Mouse (Mus musculus) left cerebral cortex, adult 9 months (tissue): ENCODE measurements around the gene Slc4a4.
"Not testable (repeated sequence)": the region's sequence is repeated elsewhere in the genome, so short reads cannot be mapped to it uniquely, and the experiment has no call there.

Source experiments
- DNase-seq, 2 experiments: peaks; one replicate each; pipeline ENCODE4 v3.0.0; 2022; ENCODE audit warnings: low spot score in 2 of 2

Gene Slc4a4

DNA sequence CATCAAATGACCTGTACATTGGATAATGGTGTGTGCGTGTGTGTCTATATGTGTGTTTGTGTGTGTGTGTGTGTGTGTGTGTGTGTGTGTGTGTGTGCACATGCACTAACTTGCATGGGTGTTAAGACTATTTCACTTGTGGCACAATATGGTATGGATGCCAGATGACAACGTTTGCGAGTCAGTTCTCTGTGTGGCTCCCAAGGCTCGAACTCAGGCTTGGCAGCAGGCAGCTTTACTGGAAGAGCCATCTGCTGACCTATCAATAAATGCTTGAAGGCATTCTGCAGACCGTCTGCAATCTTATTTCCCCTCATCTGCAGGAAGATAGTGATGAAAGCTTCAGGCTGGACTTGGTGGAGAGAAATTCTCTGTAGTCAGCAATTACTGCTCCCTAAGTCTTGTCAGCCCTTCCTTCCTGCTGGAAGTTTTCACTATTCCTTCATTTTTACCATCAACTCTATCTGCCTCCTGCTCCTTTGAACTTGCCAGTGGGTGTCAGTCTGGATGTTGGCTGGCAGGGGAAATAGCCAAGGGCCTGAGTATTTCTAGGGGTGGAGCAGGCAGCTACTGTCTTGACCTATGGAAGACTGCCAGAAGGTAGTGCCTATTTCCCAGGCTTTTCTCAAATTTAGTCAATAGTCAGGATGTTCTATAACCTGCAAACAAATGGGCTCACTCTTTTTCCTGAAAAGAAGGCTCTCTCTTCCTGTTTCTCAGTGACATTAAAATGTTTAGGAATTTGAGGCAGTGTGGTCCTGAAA lies 73.9 kb downstream of the Slc4a4 start:
- no peak for DNase-seq

DNA sequence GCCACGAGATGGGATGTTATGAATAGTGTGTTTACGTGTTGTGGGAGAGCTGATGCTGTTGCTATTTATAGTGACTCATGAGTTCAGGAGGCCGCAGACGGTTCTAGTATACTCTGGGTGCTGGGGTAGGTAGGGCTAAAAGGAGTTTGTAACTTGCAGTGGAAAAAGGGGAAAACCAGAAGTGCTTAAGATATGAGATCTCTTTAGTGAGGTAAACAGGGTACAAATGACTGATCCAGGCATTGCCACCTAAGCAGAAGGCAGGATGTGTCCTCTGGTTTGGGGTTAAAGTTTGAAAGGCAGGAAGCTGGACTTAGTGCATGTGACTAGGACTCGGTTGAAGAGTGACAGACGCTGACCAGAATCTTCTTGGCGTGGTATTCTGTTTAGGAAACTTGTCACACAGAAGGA lies 74.7 kb downstream of the Slc4a4 start:
- DNase-seq, result no peak

DNA sequence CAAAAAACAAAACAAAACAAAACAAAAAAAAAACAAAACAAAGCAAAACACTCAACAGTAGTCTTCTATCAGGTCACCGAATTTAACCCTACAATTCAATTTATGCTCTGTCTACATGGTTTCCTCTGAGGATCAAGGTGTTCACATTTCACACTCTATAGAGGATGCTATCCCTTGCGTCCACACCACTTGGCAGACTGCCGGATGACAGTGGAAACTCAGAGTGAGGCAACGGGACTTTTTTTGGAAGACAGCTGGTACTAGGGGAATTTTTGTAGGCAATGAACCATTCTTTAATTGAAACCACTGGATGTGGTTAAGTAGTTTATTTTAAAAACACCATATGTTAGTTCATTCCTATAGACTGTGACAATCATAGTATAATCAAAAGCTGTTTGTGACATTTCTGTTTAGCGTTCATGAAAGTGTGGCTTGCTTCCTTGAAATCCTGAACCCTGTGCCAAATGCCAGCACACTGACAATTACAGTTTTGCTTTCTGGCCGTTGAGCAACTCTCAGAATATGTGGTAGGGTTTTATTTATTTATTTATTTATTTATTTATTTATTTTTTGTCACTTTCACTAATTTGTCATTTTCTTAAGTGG lies 78.2 kb downstream of the Slc4a4 start:
- DNase-seq, result no peak

DNA sequence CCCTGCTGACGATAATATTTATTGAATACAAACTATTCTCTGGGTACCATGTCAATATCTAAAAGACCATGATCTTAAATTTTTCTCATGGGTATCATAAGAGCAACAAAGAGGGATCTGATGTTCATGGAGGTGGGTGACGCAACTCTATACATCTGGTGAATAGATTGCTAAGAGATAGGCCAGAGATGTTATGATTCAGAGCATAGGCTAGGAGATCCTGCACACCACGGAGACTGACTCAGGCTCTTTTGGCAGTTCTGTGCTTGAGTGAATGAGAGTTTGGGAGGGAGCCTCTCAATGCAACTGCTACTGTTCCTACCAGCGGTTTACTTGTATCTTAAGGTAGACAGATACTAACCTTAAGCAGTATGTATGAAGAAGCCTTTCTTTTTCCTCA lies 79.9 kb downstream of the Slc4a4 start:
- no peak for DNase-seq

DNA sequence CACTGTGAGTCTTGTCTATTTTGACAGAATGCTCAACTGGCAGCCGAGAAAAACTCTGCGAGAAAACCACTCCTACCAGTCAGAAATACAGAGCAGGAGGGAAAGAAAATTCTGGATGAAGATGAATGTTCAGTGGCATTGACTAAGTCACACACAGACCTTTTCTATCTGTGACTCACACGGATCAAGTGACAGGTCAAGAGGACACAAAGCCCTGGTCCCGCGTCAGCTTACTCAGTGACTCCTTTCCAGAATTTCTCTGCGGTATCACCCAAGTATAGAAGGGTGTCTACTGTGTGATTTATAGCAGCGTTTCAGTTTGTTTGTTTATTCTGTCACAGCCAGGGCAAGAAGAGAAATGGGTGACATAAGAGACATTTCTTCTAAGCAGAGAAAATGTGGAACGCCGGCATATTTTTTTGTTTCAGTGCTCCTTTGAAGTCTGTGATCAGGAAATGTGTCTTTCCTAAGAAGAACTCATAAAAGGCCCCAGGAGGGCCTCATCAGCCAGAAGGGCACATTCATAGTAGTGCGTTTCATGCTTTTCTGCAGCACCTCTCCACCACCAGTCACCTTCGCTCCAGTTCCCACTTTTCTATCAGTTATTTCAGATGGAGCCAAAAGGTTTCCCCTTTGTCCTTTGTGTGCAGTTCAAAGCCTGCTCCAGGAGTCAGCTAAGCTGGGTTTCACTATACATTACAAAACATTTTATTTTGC lies 82.5 kb downstream of the Slc4a4 start:
- no peak for DNase-seq

DNA sequence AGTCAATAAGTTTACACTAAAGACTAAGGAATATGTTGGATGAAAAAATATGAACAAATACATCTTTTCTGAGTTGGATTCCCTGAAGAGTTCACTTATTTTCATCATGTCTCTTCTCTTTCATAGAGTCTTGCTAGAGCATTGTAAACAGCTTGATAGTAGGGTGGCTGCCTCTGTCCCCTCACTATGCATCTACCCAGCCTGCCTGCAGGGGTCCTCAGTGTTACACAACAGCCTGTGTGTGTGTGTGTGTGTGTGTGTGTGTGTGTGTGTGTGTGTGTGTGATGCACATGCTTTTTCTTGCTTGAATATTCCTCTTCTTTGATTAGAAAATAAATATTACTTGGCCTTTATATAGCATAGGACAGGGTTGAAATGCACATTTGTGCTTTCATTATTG lies 84.9 kb downstream of the Slc4a4 start:
- DNase-seq, result no peak

DNA sequence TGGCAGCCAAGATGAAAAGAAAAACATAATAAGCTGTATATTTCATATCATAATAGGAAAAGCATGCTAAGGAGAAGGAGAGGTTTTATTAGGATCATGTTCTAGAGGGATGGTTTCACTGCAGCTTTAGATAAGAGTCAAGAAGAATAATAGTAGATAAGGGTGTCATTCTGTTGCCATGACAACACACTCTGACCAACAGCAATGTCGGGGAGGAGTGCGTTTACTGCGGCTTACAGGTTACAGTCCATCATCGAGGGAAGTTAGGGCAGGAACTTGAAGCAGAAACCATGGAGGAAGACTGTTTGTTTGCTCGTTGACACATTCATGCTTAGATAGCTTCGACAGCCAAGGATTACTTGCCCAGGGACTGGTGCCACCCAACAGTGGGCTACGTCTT lies 85.7 kb downstream of the Slc4a4 start:
- DNase-seq, result no peak

DNA sequence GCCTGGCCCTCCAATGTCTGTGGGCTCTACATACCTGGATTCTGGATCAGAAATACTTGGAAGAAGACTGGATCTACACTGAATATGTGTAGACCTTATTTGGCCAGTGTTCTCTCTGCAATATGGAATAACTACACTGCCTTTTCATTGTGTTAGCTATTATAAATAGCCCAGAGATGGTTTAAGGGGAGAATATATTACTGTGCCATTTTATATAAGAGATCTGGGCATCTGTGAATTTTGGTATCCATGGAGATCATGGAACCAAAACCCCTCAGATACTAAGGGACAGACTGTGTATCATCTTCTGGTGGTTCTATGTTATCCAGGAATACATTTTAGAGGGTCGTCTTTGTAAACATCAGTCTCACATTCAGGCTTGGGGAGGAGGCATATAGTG lies 86.5 kb downstream of the Slc4a4 start:
- no peak for DNase-seq

DNA sequence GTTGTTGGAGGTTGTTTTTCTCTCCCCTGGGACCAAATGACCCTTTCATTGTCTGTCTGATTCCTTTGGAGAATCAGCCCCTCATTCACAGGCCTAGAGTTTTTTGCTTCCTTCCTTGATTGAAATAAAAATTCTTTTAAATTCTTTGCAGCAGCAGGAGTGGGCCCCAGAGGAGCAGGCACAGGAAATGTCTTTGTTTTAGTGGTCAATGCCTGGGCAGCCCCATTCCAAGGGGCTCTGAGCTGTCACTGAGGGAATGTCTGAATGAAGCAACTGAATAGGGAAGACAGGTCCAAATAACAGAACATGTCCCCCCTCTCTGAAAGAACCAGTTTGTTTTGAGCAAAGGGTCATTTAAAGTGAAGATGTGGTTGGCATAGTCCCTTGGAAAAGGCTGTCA lies 89.1 kb downstream of the Slc4a4 start:
- DNase-seq, result no peak

DNA sequence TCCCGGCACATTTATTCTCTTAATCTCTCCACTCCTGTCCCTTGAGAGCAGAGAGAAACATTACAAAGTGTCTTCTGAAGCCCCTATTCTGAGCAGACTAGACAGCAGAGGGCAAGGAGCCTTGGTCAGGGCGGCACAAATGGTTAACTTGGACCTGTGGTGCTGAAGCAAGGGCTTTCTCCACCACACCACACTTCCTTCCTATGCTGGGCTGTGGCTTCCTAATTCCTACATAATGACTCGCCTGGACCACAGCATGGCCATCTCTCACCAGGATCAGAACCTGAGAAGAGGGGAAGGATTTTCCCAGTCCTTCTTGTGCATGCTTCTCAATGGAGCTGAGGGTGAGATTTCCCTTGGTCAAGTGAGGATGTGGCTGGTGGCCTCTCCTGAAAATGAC lies 89.8 kb downstream of the Slc4a4 start:
- DNase-seq, result no peak

DNA sequence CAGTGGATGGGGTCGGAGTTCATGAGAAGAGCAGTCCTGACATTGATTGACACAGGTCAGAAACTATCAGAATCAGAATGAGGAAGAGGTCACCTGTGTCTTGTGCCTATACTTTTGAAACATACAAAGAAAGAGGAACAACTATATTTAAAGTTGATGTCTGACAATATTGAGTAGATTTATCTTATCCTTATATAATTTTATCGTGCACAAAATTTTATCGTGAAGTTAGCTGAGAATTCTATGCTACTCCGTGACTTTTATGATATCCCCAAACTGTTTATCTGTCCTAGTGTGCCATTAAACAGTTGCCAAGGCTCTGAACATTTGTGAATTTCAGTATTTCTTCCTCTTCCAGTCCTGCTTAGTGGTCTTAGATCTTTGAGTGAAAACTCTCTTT lies 94.1 kb downstream of the Slc4a4 start:
- no peak for DNase-seq

DNA sequence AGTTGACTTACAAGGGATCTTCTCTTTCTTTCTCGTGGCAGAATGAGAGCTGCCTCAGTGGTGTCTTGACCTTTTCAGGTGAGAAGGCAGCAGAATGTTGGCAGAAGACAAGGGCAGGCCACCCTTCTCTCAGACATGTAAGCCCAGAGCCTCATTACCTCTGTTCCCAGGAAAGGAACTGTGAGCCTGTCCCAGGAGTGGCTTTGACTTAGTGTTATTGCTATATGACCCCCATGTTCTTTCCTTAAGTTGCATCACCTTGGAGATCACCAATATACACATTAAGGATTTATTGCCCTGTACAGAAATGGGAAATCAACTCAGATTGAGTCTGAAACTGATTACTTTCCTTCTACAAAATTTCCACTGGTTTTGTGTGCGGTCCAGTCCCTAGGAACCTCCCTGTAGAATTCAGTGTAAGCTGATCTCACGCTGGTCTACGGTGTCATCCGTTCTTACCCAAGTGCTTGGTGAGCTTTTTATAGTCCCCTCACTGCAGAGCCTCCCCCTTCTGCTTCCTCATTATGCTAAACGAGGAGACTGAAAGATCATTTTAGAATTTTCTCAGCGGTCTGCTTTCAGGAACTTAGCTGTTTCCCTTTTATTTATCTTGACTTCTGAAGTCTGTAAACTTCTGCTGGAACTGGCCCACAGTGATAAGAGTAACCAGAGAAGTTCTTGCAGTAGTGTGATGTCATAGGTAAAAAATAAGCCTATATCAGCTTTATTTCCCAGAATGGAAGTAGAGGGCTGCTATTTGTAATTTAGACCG lies 94.8 kb downstream of the Slc4a4 start:
- DNase-seq, result no peak

DNA sequence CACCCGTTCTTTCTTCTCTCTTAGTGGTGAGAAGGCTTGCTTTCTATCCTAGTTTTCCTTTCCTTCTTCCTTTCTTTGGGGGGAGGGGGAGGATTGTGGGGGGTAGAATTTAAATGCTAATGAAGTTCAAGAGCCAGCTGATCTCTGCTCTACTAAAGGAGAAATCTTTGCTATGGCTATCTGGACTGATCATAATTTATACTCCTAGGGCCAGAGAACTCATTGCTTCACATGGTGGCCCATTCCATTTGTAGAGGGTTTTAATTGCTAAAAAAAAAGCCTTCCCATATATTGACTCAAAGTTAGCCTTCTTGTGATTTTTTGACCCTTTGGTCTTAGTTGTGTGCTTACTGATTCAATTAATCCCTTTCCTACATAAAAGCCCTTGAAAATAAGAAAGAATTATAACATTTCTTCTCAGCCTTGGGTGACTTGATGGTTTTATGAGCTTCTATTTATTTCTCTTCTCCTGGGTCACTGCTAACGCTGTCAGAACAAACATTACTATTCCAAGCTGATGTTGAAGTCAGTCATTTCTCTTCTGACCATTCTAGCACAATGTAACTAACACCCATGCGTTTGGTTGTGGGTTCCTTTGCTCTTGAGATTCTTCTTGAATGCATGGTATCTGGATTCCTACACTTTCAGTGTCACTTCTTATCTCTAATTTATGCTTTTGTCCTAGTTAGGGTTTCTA lies 95.6 kb downstream of the Slc4a4 start:
- no peak for DNase-seq

DNA sequence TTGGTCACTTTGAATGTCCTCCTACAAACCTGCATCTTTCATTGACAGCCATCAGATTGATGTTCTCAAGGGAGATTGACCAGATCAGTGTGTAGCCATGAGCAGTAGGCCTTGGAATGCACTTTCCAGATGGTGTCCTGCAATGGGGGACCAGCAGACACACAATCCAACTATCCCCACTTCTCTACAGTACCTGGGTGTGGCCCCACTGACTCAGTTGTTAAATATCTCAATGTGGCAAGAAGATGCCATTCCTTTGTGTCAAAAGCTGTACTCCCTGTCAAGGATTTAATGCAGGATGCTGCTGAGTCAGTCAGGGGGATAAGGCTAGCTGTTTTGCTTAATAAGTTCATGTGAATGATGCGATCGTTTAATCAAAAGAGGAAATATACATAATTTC lies 96.6 kb downstream of the Slc4a4 start:
- no peak for DNase-seq

DNA sequence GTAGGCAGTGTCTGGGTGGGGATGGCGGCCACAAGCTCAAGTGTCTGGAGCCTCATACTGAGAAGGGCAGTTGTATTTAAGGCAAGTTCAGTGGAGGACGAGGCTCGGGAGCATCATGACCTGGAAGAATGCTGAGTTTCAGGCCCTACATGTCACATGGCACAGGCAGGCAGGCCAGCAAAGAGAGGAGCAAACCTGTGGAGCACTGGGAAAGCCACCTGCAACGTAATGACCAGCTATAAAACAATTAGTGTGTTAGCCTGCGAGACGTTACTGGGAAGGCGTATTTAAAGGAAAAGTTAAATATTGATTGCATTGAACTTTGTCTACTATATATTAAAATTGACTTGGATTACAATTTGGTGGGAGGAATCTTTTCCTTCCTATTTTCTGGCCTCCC lies 97.0 kb downstream of the Slc4a4 start:
- no peak for DNase-seq

DNA sequence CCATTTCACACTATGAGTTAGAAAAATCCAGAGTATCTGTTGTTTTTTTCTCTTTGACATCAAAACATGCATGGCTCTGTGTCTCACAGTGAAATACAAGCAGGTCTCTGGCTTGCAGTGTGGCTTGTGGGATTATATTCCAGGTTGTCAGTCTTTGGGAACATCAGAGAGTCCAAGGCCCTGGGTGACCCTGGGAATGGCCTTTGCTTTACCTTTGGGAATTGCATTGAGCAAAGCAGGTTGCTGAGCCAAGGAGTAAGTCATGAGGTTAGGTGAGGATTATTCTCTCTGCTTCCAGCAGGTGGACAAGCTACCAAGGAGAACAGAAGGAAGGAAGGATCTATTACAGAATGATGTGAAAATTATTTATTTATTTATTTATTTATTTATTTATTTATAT lies 102.4 kb downstream of the Slc4a4 start:
- DNase-seq, result no peak

DNA sequence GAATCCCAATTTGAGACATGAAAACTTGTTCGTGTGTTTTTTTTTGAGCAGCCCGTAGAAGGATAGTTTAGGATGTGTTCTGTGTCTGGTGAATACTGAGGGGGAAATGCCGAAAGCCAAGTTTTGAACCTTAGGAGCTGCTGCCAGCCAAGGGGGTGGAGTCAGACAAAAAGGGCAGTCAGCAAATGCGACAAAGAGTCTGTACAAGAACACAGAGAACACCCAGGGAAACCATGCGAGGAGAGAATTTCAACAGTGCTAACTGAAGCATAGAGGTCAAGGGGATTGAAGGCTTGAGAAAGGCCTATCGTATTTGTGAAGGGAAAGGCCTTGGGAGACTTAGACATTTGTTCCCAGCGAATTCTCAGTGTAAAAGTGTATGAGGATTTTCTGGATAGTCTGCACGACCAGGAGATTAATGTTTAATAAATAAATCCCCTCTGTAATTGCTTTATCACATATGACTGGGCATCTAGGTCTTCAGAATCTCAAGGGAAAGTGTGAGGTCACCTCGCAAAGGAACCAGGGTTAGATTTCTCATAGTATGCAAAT lies 103.7 kb downstream of the Slc4a4 start:
- DNase-seq, result no peak

DNA sequence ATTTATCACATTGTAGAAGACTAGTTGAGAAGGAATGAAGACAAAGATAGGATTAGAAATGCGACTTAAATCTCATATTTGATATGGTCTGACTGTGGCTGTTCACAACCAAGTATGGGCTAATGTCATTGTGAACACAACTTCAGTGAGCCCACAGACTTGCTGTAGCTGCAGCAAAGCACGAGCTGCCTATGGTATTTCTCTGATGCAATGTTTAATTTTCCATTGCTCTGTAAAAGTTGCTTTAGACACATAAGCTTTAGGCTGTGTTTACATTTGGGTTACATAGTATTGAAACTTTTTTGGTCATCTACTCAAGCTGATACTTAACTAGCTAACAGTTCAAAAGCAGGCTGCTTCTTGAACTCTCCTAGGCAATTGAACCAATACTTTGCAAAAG lies 104.7 kb downstream of the Slc4a4 start:
- not testable (repeated sequence) for DNase-seq

DNA sequence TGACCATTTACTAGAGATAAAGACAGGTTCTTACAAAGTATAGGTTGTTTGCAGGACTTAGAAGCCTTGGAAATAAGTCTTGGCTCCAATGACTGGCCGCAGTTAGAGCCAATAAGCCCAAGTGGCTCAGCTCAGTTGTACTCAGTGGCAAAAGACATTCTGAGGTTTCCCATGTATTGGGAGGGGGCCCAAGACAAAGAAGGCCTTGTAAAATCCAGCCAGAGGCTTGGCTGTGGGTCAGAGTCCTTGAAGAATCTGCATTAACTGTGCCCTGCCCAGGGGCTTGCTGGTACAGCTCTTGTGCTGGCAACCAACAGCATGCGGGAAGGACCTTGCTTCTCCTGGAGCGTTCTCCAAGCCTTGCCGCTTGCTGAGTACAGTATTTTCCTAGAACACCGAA lies 107.9 kb downstream of the Slc4a4 start:
- DNase-seq, result peak in 1 of 2 experiments; percentile 54

DNA sequence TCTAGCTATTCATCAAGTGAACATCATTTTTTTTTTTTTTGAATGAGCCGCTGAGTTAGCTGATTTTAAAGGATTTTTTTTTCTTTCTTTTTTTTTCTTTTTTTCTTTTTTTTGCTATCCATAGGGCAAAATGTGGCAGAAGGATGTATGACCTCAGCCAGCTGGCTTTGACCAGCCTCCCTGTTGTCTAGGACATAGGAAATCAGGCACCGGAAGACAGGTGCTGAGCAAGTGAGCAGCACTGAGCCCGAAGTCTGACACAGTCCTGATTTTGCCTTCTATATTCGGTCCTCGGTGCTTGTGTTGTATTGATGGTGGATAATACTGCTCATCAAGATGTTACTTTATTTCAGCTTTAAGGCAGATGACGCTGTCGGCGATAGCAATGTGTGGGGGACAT lies 109.6 kb downstream of the Slc4a4 start:
- DNase-seq, result no peak

DNA sequence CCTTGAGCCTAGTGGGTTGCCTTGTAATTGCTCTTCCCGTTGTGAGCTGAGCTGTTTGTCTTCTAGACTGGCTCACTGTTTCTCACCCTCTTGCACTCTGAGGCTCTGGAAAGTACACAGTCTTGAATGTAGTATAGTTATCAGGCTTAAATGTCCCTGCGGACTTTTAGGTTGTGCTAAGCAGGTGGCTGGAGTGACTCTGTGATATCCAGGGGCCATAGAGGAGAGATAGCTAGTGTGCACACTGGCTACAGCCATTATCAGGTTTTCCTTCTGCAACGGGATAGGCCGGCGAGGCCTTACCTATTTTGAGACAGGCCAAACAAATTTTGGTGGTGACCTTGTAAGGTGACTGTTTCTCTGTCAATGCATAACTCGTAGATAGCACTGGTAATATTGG lies 110.7 kb downstream of the Slc4a4 start:
- DNase-seq, result no peak
